Mouse (Mus musculus): Measurements from ENCODE around the gene Vac14.

Vac14 gene

DNA sequence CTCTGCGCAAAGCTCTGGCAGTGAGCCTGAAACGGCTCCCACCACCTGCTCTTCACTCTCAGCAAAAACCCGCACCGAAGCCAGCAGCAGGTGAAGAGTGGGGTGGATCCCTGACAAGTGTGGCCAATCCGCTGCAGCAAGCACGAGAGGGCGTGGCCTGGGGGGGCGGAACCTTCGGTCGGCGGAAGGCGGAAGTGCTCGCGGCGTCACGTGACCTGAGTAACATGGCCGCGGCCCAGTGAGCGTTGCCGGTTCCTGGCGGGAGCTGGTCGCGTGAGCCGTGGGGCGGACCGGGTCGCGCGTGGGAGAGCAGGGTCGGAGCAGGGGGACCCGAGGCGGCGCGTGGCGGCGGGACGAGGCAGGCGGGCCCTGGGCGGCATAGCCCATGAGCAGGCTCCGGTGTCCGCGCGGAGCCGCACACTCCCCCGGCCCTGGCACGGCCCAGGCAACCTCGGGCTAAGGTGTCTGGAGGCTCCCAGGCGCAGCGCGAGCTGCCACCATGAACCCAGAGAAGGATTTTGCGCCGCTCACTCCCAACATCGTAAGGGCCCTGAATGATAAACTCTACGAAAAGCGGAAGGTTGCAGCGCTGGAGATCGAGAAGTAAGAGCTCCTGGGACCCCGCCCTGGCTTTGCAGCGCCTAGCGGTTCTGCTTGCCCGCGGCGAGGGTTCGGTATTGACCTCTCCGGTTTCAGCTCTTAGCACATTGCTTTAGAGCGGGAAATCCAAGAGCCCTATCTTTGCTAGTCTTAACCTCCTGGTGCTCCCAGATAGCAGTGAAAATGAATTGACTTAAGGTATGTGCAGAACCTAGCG lies at the start of gene Vac14:
Vac14 (plus strand) TSS at position 195 of the 817 bp plus-strand sequence.
- peak; percentile 91 for ATAC-seq (ENCODE audit: insufficient number of reproducible peaks, low FRiP score, low TSS enrichment)

DNA sequence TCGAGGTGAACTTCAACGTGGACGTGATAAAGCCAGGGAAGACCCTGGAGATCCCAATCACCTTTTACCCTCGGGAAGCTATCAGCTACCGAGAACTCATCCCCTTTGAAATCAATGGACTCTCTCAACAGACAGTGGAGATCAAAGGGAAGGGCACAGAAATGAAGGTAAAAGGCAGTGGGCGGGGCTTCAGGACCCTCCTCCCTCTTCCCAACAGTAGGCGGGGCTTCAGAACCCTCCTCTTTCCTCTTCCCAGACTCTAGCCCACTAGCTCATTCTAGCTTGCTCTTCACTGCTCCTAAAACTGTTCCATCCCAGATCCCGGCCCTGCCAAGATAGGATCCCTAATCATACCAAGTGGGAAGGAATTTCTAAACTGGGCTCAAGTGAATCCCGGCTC lies 25.7 kb upstream of the Vac14 start:
- no peak for ATAC-seq (ENCODE audit: insufficient number of reproducible peaks, low FRiP score, low TSS enrichment)

DNA sequence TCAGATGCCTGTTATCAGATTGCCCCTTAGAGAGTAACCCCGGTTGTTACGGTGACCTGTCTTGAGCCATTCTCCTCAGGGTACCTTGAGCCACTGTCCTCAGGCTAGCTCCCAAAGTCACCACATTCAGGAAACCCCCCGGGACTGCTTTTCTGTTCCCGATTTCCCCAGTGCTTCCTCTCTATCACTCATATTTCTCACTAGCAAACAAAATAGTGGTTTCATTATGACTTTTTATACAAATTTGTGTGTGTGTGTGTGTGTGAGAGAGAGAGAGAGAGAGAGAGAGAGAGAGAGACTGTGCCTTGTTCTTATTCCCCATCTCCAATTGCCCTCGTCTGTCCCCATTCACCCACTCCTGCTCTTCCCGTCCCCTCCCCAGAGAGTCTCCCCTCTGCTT lies 24.2 kb upstream of the Vac14 start:
- ATAC-seq (ENCODE audit: insufficient number of reproducible peaks, low FRiP score, low TSS enrichment): no peak

DNA sequence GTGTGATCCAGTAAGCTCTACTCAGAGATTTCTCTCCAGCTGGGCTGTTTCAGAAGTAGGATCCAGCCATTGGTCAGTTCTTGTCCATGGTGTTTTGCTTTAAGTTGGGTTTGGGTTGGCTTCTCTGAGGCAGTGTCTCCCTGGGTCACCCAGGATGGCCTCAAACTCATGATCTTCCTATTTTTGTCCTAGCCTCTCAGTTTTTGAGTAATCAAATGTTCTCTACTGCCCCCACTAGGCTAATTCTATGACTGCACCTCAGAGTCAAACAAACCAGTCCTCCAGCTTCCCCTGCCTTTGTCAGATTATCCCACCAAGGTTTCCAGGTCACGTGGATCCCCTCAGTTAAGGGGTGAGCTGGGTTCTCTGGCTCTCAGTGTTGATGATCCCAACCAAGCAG lies 13.8 kb upstream of the Vac14 start:
- no peak for ATAC-seq (ENCODE audit: insufficient number of reproducible peaks, low FRiP score, low TSS enrichment)

DNA sequence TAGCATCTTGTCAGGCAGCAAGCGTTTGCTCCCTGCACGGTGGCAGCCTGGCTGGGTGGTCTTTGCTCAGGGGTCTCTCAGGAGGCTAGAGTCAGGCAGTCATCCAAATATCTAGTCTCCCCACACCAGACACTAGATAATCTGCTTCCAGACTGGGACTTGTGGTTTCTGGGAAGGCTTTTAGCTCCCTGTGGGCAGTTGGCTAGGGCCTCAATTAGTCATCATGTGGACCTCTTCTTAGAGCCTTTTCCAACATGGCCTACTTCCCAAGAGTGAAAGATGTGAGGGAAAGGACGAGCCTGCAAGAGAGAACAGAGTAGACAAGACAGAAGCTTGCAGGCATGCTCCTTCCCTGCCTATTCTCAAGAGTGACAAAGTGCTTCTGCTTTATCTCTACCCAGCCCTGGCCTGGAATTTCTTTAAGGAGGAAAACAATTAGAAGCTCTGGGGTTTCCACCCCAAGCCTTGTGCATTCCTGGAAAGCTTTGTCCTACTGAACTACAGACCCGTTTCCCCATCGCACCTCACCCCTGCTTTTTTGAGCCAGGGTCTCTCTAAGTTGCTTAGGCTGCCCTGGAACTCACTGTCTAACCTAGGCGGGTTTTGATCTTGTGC lies 12.9 kb upstream of the Vac14 start:
- no peak for ATAC-seq (ENCODE audit: insufficient number of reproducible peaks, low FRiP score, low TSS enrichment)

DNA sequence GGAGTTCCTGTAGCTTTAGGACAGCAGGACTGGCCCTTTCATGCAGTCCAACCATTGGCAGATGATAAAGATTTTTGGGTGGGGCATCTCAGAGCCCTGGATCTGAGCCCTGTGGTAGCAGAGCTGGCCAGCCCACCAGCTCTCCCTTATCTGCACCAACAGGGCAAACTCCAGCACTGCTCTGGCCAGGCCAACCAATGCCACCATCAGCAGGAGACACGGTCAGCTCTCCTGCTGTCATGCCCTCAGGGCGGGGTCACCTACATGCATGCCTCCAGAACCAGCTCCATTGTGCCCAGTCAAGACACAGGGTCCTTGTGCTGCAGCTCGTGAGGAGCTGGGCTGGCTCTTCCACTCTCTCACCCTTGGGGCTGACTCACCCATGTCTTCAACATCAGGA lies 2.7 kb upstream of the Vac14 start:
- ATAC-seq (ENCODE audit: insufficient number of reproducible peaks, low FRiP score, low TSS enrichment): no peak

DNA sequence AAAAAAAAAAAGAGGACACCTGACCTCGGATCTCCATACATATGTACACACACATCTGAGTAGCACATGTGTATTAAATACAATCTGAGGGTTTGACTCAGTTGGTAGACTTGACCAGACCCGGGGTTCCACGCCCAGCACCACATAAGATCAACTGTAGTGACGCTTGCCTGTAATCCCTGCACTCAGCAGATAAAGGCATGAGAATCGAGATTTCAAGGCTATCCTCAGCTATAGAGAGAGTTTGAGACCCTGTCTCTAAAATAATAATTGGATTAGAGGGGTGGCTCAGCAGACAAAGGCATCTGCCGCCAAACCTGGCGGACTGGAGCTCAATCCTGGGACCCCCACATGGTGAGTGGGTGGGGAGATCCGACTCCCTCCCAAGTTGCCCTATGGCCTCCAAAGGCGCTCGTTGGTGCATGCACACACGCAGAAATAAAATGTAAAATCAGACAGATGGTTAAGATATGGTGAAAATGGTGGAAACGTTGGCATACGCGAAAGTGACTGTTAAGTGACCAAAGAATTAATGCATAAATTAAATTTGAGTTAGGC lies 505 bp upstream of the Vac14 start:
- ATAC-seq (ENCODE audit: insufficient number of reproducible peaks, low FRiP score, low TSS enrichment): 0 out of 2 replicates have a peak, but pooled peaks have one; percentile 3

DNA sequence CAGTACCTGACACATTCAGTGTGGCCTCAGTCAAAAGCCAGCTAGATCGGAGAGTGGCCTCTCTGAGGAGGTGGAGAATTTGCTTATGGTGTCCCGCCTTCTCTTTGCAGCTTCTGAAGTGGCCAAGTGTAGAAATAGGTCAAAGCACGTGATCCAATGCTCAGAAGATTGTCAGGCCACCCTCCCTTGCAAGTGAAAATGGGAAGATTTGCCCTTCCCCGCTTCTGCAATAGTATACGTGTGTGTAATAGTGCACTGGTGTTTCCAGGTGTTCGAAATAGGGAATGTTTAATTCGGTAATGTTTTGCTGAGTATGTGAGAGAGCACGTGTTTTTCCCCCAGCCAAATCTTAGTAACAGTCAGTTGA lies 806 bp downstream of the Vac14 start:
- ATAC-seq (ENCODE audit: insufficient number of reproducible peaks, low FRiP score, low TSS enrichment): no peak

DNA sequence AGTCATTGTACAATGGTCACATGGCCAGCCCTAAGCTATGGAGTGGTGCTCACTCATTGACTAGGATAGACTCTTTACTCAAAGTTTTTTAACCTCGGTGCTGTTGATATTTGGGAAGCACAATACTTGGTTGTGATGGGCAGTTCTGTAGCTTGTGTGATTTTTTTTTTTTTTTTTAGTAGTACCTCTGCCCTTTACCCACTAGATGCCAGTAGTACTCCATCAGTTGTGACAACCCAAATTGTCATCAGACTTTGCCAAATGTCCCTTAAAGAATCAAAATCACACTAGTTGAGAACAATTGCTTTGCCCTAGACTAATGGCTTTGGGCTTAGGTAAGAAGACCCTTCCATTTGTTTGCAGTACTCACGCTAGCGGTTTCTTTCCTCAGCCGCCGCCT lies 1.5 kb downstream of the Vac14 start:
- no peak for ATAC-seq (ENCODE audit: insufficient number of reproducible peaks, low FRiP score, low TSS enrichment)

DNA sequence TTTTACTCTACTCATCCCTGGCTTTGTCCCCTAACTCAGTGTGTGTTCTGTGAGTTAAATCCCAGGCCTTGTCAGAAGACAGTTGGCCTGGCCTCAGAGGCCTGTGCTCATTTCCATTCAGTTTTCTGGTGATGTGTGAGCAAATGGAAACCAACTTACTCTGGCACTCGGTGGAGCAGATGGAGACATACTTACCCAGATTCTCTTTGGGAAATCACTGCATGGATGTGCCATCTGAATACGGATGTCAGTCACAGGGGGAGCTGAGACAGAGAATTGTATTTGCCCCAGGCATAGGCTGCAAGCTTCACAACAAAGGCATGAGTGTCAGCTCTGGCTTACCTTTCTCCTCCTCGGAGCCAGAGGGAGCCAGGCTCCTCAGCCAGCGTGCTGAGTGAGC lies 8.0 kb downstream of the Vac14 start:
- ATAC-seq (ENCODE audit: insufficient number of reproducible peaks, low FRiP score, low TSS enrichment): no peak

DNA sequence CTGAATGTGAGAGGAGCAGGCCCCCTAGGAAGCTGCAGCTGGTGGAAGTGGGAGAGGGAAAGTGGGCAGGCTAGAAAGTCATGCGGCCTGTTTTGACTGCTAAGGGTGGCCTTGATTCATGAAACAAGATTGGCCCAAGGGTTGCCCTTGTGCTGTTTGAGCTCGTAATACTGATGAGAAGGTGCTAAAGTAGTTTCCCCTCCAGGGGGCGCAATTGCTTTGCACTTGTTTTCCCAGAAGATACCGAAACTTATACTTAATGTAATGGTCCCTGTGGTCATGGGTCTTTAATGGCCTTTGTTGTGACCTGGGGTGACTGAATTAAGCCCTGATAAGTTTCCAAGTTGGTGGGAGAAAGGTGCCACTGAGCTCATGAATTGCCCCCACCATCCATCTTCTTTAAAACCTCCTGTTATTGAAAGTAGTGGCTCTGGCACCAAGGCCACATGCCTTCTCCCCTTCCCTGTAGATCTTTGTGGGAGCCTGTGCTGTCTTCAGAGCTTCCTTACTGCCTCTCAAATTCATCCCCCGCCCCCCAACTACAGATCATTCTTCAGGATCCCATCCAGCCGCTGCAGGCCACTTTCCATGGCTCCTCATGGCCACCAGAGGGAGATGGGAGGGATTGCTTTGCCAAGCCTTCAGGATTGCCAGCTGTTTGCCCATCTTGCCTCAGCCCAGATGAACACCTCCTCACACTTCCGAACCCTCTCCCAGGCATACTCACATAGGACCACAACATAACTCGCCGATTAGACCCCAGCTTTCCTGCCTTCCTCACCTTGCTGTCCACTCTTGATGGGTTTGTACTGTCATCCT lies 11.1 kb downstream of the Vac14 start:
- ATAC-seq (ENCODE audit: insufficient number of reproducible peaks, low FRiP score, low TSS enrichment): 0 out of 2 replicates have a peak, but pooled peaks have one; percentile 23

DNA sequence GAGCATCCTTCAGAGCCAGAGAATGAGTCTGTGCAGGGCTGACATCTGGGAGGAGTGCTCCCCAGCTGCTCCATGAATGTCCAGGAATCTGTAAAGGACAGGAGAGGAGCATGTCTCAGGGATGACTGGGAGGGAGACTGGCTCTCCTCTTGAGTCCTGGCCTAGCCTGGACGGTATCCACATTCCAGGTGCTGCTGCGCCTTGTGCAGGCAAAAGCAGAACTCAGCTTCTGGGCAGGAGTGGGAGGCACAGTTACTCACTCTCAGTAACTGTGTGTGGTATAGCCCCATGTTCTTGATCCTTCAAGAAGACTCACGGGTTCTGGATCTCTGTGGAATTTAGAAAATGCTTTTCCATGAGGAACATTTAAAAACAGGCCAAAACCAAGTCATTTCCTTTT lies 11.7 kb downstream of the Vac14 start:
- ATAC-seq (ENCODE audit: insufficient number of reproducible peaks, low FRiP score, low TSS enrichment): no peak

DNA sequence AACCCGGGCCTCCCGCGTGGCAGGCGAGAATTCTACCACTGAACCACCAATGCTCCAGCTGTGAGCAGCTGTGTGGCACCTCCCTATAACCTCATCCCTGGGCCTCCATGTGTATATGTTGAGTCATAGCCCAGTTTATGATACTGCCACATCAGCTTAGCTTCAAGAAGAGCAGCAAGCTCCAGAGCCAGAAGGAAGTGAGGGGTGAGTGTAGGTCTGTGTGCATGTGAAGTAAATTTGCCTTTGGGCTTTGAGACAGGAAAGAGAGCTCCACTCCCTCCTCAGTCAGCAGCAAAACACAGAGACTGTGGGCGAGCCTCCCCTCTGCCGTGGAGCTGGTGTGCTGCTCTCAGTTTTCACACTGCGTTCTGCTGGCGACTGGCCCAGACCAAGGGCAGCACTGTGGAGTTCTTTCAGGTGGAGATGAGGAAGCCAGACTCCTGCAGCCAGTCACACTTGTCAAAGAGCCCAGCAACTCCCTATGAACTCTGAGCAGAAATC lies 12.2 kb downstream of the Vac14 start:
- peak; percentile 49; the same call in 1 of the 2 replicates for ATAC-seq (ENCODE audit: insufficient number of reproducible peaks, low FRiP score, low TSS enrichment)

DNA sequence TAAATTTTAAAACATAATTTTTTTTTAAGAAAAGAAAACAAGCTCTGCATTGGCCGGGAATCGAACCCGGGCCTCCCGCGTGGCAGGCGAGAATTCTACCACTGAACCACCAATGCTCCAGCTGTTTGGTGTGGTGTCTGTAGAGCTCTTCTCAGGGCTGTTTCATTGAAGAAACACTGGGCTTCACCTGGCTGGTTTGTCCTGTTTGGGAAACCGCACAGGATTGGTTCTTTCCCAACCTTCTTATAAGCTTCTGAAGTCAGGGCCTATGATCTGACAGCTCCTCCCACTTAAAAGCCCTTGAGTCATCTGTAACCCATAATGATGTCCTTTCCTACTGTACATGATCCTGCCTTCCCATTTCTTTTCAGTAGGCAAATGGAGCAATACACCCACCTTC lies 12.8 kb downstream of the Vac14 start:
- no peak for ATAC-seq (ENCODE audit: insufficient number of reproducible peaks, low FRiP score, low TSS enrichment)

DNA sequence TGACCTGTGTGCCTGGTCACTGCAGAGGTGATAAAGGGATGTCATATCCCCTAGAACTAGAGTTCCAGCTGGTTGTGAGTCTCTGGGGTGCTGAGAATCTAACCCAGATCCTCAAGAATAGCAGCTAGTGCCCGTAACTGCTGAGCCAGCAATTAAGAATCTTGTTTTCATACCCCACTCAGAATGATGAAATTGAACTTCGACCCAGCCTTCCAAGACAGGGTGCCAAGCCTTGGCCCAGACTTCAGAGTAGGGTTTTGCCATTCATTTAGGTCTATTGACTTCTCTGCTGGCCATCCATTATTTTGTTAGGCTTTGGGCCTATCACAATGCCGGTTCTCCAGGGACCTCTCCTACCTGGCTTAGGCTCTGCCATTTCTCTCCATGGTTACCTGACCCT lies 15.4 kb downstream of the Vac14 start:
- ATAC-seq (ENCODE audit: insufficient number of reproducible peaks, low FRiP score, low TSS enrichment): no peak

DNA sequence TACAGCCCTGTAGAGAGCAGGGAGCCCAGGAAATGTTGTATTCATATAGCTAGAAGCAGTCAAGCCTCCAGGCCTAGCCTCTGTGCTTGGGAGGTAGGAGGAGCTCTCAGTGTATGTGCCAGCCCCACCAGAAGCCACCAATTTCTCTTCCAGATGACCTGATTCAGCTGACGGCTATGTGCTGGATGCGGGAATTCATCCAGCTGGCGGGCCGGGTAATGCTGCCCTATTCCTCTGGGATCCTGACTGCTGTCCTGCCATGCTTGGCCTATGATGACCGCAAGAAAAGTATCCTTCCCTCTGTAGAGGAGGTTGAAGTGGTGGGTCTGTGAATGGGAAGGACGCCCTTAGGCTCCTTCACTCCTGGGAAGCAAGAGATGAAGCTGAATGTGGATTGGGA lies 17.8 kb downstream of the Vac14 start:
- ATAC-seq (ENCODE audit: insufficient number of reproducible peaks, low FRiP score, low TSS enrichment): no peak

DNA sequence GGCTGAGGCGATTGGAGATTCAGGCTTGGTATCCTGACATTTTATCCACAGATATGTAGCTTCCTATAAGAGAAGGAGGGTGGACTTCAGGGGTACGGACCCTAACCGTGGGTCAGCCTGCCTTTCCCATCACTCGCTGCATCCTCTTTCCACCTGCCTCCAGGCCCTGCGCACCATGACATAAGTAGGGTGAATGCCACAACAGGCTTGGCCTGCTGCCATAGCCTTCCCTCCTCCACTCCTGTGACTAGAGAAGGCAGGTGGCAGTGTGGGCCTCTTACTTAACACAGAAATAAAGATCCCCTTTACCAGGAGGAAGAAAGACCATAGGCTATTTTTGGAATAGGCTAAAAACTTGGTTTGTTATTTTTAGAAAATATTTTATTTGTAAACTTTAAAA lies 23.9 kb downstream of the Vac14 start:
- peak; percentile 31; the same call in 1 of the 2 replicates for ATAC-seq (ENCODE audit: insufficient number of reproducible peaks, low FRiP score, low TSS enrichment)

DNA sequence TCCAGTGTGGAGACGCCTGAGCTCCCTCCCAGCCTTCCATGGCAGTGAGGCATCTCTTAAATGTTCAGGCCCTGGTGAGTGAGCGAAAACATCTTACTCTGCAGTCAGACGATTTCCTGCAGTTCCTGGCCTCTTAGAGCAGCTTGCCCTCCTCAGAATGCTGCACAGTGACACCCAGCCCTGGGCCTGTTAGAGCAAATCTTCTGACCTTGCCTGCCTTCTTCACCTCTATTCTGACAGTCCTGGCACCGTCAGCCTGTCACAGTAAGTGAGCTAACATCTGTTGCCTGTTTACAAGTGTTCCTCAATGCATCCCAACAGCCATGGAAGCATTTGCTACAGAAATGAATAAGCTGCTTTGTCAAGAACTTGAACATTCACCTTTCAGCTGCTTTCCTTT lies 24.8 kb downstream of the Vac14 start:
- no peak for ATAC-seq (ENCODE audit: insufficient number of reproducible peaks, low FRiP score, low TSS enrichment)

DNA sequence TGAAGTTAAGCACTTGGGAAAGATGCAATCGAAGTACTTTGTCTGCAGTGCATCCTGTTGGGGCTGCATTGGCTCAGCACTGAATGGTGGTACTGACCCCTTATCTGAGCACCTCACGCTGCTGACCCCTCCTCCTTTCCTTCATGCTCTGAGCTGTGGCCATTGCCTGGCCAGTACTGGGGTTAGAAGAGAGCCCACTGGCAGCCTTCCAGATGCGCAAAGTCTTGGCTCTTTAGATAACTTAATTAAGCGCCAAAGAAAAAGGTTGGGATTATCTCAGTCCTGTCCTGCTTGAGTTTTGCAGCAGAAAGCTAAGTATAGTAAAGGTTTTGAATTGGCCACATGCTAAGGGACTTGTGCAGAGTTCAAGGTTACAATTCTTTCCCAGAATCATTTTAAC lies 26.0 kb downstream of the Vac14 start:
- no peak for ATAC-seq (ENCODE audit: insufficient number of reproducible peaks, low FRiP score, low TSS enrichment)

DNA sequence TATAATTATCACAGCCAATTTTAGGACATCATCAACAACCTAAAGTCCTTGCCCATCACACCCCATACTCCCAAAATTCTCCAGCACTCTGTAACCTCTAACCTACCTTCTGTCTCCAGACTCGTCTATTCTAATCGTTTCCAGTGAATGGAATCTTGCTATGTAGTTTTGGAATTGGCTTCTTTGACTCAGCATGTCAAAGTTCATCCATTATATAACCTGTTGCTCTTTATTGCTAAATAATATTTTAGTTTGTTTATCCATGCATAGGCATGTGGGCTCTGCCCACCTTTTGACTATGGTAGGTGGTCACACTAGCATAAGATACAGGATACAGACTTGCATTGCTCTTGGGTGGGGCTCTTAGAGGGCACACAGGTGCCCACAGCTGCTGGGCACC lies 26.5 kb downstream of the Vac14 start:
- no peak for ATAC-seq (ENCODE audit: insufficient number of reproducible peaks, low FRiP score, low TSS enrichment)

DNA sequence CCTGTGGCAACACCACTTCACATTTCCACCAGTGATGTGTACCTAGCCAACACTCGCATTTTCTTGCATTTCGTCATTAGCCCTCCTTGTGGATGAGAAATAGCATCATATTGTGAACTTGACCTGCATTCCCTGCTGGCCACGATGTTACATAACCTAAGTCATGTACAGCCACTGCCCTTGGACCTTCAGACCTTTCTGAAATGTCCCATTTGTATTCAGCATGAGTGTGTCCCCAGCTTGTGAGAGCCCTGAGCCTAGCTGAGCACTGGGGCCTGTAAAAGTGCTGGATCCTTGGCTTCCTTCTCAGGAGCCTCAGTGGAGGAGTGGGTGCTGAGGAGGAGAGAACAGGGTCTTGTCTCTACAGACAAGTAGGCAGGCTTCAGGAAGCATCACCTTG lies 27.0 kb downstream of the Vac14 start:
- no peak for ATAC-seq (ENCODE audit: insufficient number of reproducible peaks, low FRiP score, low TSS enrichment)

Measured in cerebellum, adult (tissue).